ENCODE assay signal across 8 mouse cellular contexts in the genomic region with DNA sequence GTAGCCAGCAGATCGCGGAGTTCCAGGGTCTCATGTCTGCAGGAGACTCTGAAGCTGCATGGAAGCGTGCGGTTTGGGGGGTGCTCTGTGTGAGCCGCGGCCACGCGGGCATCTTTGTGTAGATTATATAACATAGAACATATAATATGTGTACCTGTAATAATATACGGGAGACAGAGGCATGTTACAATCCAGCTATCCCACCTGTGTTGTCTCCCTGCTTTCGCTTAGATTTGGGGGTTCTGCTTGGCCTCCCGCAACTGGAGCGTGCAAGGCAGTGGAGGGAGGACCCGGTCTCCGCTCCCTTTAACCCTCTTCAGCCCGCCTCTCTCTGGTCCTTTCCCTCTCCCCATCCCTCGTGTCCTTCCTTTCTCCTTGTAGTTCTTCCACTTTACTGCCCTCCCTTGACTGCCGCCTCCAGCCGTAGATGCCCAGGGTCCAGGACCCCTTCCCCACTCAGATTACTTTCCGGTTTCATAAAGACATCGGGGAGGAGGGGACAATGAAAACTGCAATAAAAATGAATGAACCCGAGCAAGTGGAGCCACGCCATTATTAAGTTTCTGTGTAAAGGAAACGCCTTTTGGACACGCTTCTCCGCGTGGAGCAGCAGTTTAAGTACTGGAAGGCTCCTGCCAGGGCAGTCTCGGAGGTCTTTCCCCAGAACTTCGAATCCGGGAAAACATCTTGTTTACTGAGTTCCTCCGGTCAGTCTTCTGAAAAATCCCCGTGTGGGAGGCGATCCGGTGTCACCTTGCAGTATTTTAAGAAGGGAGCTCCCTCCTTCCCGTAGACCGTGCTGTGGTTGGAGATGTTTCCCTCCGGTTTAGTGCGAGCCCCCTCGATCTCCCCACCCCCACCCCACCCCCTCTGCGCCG. TPM values are rescaled to one million over a fixed set of nuclear protein-coding genes. Genes with fewer than 3 reads are reported as not detected.
DNase-seq lines count a peak whose midpoint lies in the region; ATAC-seq and TF ChIP-seq lines count a peak whose summit lies in the region.

No protein-coding gene starts in this region.

- intact Hi-C loops in heart, adult 2 months (cut with DNase I) = loop anchor here (5.0 to 10.0 kb wide), 3 partner anchors 149 to 302 kb away; partner anchors contain the start of genes Cfi and Gar1

- H3K4me1 ChIP-seq in heart, adult 2 months (ENCODE audit: control insufficient read depth, insufficient read depth, low read length) = 0 out of 2 replicates have a peak, but pooled peaks cover 1% of the 10 kb centered on the region
- peaks cover 43% of the 10 kb centered on the region for H3K4me1 ChIP-seq in kidney, embryonic 16.5 days (ENCODE audit: insufficient read depth, low read length)
- H3K4me1 ChIP-seq in liver, embryonic 12.5 days = peaks cover 36% of the 10 kb centered on the region
- peaks cover 19% of the 10 kb centered on the region for H3K4me1 ChIP-seq in neural tube, embryonic 14.5 days (ENCODE audit: control insufficient read depth, insufficient read depth, low read length)

- peak overlapping the region; percentile 83 for H3K4me3 ChIP-seq in heart, adult 2 months
- peak overlapping the region; percentile 85 for H3K4me3 ChIP-seq in kidney, embryonic 16.5 days (ENCODE audit: low read length)
- H3K4me3 ChIP-seq in liver, embryonic 12.5 days = peak overlapping the region; percentile 84
- peak overlapping the region; percentile 88 for H3K4me3 ChIP-seq in neural tube, embryonic 14.5 days (ENCODE audit: low read depth, low read length)

- no peak for TF ChIP-seq POLR2A in heart, adult 2 months (IDR thresholded peaks at IDR 0.05; ENCODE audit: insufficient read depth, low read depth, low read length)

- DNase-seq in 3T3-L1 (ENCODE audit: low read depth, low spot score) (peak; percentile 59), MN1 (ENCODE audit: low spot score) (peak; percentile 30)
- DNase-seq in heart, adult 2 months = peak; percentile 19 to 35
- peak; percentile 30 for DNase-seq in urinary bladder, postnatal 25 days (ENCODE audit: low spot score)

- H3K27ac ChIP-seq in heart, adult 2 months = peak overlapping the region; percentile 6
- peak overlapping the region; percentile 98 for H3K27ac ChIP-seq in kidney, embryonic 16.5 days (ENCODE audit: low read length)
- H3K27ac ChIP-seq in liver, embryonic 12.5 days = peak overlapping the region; percentile 89
- peak overlapping the region; percentile 96 for H3K27ac ChIP-seq in neural tube, embryonic 14.5 days (ENCODE audit: low read depth, low read length)

- no peaks in the 10 kb centered on the region for H3K27me3 ChIP-seq in heart, adult 2 months (ENCODE audit: control insufficient read depth, insufficient read depth, low read length)
- H3K27me3 ChIP-seq in kidney, embryonic 16.5 days (ENCODE audit: insufficient read depth, low read length) = no peaks in the 10 kb centered on the region
- H3K27me3 ChIP-seq in liver, embryonic 12.5 days (replicated peaks) = no peaks in the 10 kb centered on the region
- H3K27me3 ChIP-seq in neural tube, embryonic 14.5 days (ENCODE audit: control insufficient read depth, insufficient read depth, low read length) = no peaks in the 10 kb centered on the region

- no peaks in the 10 kb centered on the region for H3K79me2 ChIP-seq in heart, adult 2 months (replicated peaks; ENCODE audit: control insufficient read depth, insufficient read depth, low read length)

- no peaks in the 10 kb centered on the region; the same call in 1 of the 2 replicates for H3K9me3 ChIP-seq in kidney, embryonic 16.5 days (ENCODE audit: low read length)
- H3K9me3 ChIP-seq in liver, embryonic 12.5 days (replicated peaks) = no peaks in the 10 kb centered on the region
- no peaks in the 10 kb centered on the region for H3K9me3 ChIP-seq in neural tube, embryonic 14.5 days (ENCODE audit: control insufficient read depth, low read length)

- peak; percentile 15; the same call in 1 of the 2 replicates for ATAC-seq in common myeloid progenitor, adult 5-6 weeks (replicated peaks; ENCODE audit: low read depth, poor library complexity, severe bottlenecking)
- peak; percentile 58 for ATAC-seq in kidney, embryonic 16.5 days (ENCODE audit: low FRiP score, low TSS enrichment)
- peak; percentile 1 for ATAC-seq in liver, embryonic 12.5 days
- peak; percentile 22 for ATAC-seq in neural tube, embryonic 14.5 days (ENCODE audit: low read depth)

- no peak for TF ChIP-seq EP300 in heart, adult 2 months (IDR thresholded peaks at IDR 0.05; ENCODE audit: insufficient read depth, low read depth, low read length)

- peak overlapping the region; percentile 75 for H3K4me2 ChIP-seq in kidney, embryonic 16.5 days (replicated peaks; ENCODE audit: low read depth, low read length)
- H3K4me2 ChIP-seq in liver, embryonic 12.5 days = peak overlapping the region; percentile 93
- peak overlapping the region; percentile 90 for H3K4me2 ChIP-seq in neural tube, embryonic 14.5 days (ENCODE audit: low read depth, low read length)

- no peaks in the 10 kb centered on the region for H3K36me3 ChIP-seq in heart, adult 2 months (ENCODE audit: control insufficient read depth, insufficient read depth, low read length)
- no peaks in the 10 kb centered on the region for H3K36me3 ChIP-seq in kidney, embryonic 16.5 days (ENCODE audit: insufficient read depth, low read length)
- peaks cover 9% of the 10 kb centered on the region; the same call in 1 of the 2 replicates for H3K36me3 ChIP-seq in liver, embryonic 12.5 days
- no peaks in the 10 kb centered on the region for H3K36me3 ChIP-seq in neural tube, embryonic 14.5 days (ENCODE audit: control insufficient read depth, insufficient read depth, low read length)

- no peak for TF ChIP-seq CTCF in heart, adult 2 months (IDR thresholded peaks at IDR 0.05)

- H3K9ac ChIP-seq in heart, adult 2 months (ENCODE audit: low read depth, low read length) = peak overlapping the region; percentile 80
- peak overlapping the region; percentile 98 for H3K9ac ChIP-seq in kidney, embryonic 16.5 days (replicated peaks; ENCODE audit: low read length)
- H3K9ac ChIP-seq in liver, embryonic 12.5 days = peak overlapping the region; percentile 94
- H3K9ac ChIP-seq in neural tube, embryonic 14.5 days (replicated peaks; ENCODE audit: low read depth, low read length) = peak overlapping the region; percentile 95

- WGBS in heart, adult 2 months = under 1% methylated on average over 40 of the region's 40 CpGs
- under 1% methylated on average over 40 of the region's 40 CpGs for WGBS in kidney, embryonic 16.5 days
- WGBS in liver, embryonic 12.5 days (ENCODE audit: insufficient replicate concordance) = under 1% methylated on average over 40 of the region's 40 CpGs
- under 1% methylated on average over 40 of the region's 40 CpGs for WGBS in neural tube, embryonic 14.5 days

RNA-seq across cellular contexts. Expression of gene Elovl6, which starts 0.9 kb away (rescaled TPM):
- 19.4 and 21.3 TPM in 2 replicates for total RNA-seq in common myeloid progenitor, adult 5-6 weeks (2017)
- total RNA-seq in heart, adult 2 months (2021) = 1 to 10 TPM; 1.3 to 1.7 TPM
- polyA plus RNA-seq in heart, adult 2 months (2012; rRNA removed) = 13.2 and 19.8 TPM in 2 replicates
- polyA plus RNA-seq in kidney, embryonic 16.5 days (2015; fragmentation: Nextera tagmentation; extraction: Ambion mirVana) = 40.5 and 54.9 TPM in 2 replicates
- 14.3 and 14.8 TPM in 2 replicates for polyA plus RNA-seq in liver, embryonic 12.5 days (2016; fragmentation: Nextera tagmentation; extraction: Ambion mirVana)
- polyA plus RNA-seq in neural tube, embryonic 14.5 days (2014; fragmentation: Nextera tagmentation; extraction: Ambion mirVana) = 35.0 and 37.1 TPM in 2 replicates

Comparison
In these comparisons a context has a peak if more than half of its experiments do, and no peak if none do; other contexts are left out.
1. Peak in every context shown above with its lines: DNase-seq, ATAC-seq, H3K4me3 ChIP-seq and H3K27ac ChIP-seq.
2. ATAC-seq: peak in every context shown above with its lines; median percentile 58 in kidney, embryonic 16.5 days; 22 in neural tube, embryonic 14.5 days; 15 in common myeloid progenitor, adult 5-6 weeks; 1 in liver, embryonic 12.5 days.
3. H3K27ac ChIP-seq: peak in every context shown above with its lines; median percentile 98 in kidney, embryonic 16.5 days; 96 in neural tube, embryonic 14.5 days; 89 in liver, embryonic 12.5 days; 6 in heart, adult 2 months.